Mouse (Mus musculus) neutrophil, adult 65 days (primary cell): ENCODE data around the gene Egr2. TPM values are rescaled to one million over a fixed set of nuclear protein-coding genes. Genes with fewer than 3 reads are reported as not detected.

ENCODE experiments used
- total RNA-seq: library from RNA; stranded (reverse); gene quantifications from 2 replicates; pipeline ENCODE4 v1.2.4, GENCODE M21; 2023

Gene Egr2
- total RNA-seq: 6.3 and 10.0 TPM in 2 replicates

GRCm38 (mm10) chr10:67535256-67535655 is at the start of gene Egr2:
Egr2 (plus strand) TSS chr10:67535475.

GRCm38 (mm10) chr10:67548877-67549731 is 13.8 kb downstream of the Egr2 start, which contains the start of gene Ado:
Ado (minus strand) TSS chr10:67548955.

Other genes starting within 250 kb of the Egr2 start
- 3.7 and 4.9 TPM in 2 replicates for gene Ado, start 13.5 kb downstream of the Egr2 start, total RNA-seq